In the genomic region with DNA sequence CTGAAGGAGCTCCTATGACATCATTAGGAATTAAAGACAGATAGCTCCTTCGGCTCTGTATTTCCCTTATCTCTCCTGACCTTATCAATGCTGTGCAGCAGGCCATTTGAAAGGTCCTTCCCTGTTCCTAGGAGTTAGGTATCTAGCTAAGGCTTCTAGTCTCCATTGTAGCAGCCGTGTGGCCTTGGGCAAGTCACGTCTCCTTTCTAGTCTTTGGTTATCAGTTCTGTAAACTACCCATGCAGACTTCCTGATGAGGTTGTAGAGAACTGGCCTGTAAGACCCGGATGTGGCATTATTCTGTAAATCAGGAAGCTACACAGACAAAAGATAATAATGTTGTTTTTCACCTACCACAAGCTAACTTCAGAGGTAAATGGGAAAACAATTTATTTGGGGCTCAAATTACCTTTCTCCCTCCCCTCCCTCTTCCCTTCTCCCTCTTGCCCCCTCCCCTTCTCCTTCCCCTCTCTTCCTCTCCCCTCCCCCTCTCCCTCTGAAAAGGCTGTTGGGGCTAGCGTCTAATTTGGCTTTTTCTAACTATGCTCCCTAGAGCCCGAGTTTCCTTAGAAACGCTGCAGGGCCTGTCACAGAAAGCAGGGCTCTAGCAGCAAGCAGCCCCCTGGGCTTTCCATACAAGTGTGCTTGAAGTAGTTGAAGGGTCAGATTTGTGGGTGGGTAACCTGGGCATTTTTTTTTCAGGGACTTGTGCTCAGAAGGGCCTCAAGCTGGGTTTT, we compare ENCODE assay signal across 9 mouse cellular contexts. TPM values are rescaled to one million over a fixed set of nuclear protein-coding genes. Genes with fewer than 3 reads are reported as not detected.
DNase-seq lines count a peak whose midpoint lies in the region; TF ChIP-seq lines count a peak whose summit lies in the region.
"Had no signal": no experiment of that assay in that cellular context is flagged by ENCODE, and none has a peak within 500 bp of the region (broad histone marks: within the 10 kb centered on the region; RNA-seq: fewer than 3 reads in every experiment).

No protein-coding gene starts in this region.

- no peak for TF ChIP-seq CTCF in kidney, adult 2 months (conservative IDR thresholded peaks at IDR 0.05; ENCODE audit: insufficient read depth, insufficient read length, low read depth, low read length)

- peaks cover 3 to 9% of the 10 kb centered on the region in 2 experiments; a peak in 2 of 4 replicates for H3K4me1 ChIP-seq in ES-E14 (ENCODE audit: control insufficient read depth in 2 of 2, insufficient read depth in 2 of 2, low read length in 2 of 2, poor library complexity in 1 of 2)
- H3K4me1 ChIP-seq in forebrain, embryonic 10.5 days: peaks cover 33% of the 10 kb centered on the region
- no peaks in the 10 kb centered on the region for H3K4me1 ChIP-seq in kidney, adult 2 months (ENCODE audit: control insufficient read depth, insufficient read depth, low read length)

- no peaks in the 10 kb centered on the region for H3K36me3 ChIP-seq in ES-E14 (ENCODE audit: control insufficient read depth, insufficient read depth, low read length, poor library complexity, severe bottlenecking)
- H3K36me3 ChIP-seq in forebrain, embryonic 10.5 days (replicated peaks): no peaks in the 10 kb centered on the region
- no peaks in the 10 kb centered on the region for H3K36me3 ChIP-seq in macrophage (ENCODE audit: inconsistent target)
- H3K36me3 ChIP-seq in kidney, adult 2 months (ENCODE audit: control insufficient read depth, insufficient read depth, low read length): no peaks in the 10 kb centered on the region

- H3K27me3 ChIP-seq in forebrain, embryonic 10.5 days (ENCODE audit: poor library complexity, severe bottlenecking): peaks cover 14% of the 10 kb centered on the region
- no peaks in the 10 kb centered on the region for H3K27me3 ChIP-seq in kidney, adult 2 months (replicated peaks; ENCODE audit: control insufficient read depth, insufficient read depth, low read length)

- DNase-seq in CD4-positive helper T cell, adult 2 months (ENCODE audit: low read depth, low spot score): peak; percentile 67
- DNase-seq in ES-E14 (ENCODE audit: low read depth, low spot score): no peak
- DNase-seq in forebrain, embryonic 10.5 days (ENCODE audit: extremely low spot score, low spot score): no peak
- DNase-seq in kidney, adult 2 months: no peak
- DNase-seq in kidney, postnatal 25 days: no peak
- no peak for DNase-seq in urinary bladder, adult 18-20 months (ENCODE audit: low spot score in 2 of 2)
- DNase-seq in right cerebral cortex, adult 2 months (ENCODE audit: low spot score in 2 of 2): no peak
- DNase-seq: cerebellum, adult 2 months had no signal

- H3K4me3 ChIP-seq in ES-E14 (ENCODE audit: insufficient read depth in 1 of 2, low read depth in 1 of 2, low read length in 2 of 2, poor library complexity in 1 of 2, severe bottlenecking in 1 of 2) (no peak overlapping the region), macrophage (ENCODE audit: inconsistent target) (no peak overlapping the region; the same call in 1 of the 2 replicates)
- H3K4me3 ChIP-seq in forebrain, embryonic 10.5 days: no peak overlapping the region
- no peak overlapping the region for H3K4me3 ChIP-seq in kidney, adult 2 months (ENCODE audit: insufficient read depth, low read depth, low read length)

- no peak for TF ChIP-seq POLR2A in kidney, adult 2 months (IDR thresholded peaks at IDR 0.05; ENCODE audit: low read depth, low read length)

- no peaks in the 10 kb centered on the region for H3K79me2 ChIP-seq in macrophage (ENCODE audit: inconsistent target)

- no peaks in the 10 kb centered on the region for H3K9me3 ChIP-seq in ES-E14 (ENCODE audit: control insufficient read depth, insufficient read depth, low read depth, low read length)
- H3K9me3 ChIP-seq in forebrain, embryonic 10.5 days: no peaks in the 10 kb centered on the region

- in situ Hi-C loops in ES-E14 (cut with MboI; ENCODE audit: low sequenced_read_pairs in 2 of 2, unreplicated experiment in 2 of 2): no loop called here

- H3K9ac ChIP-seq in ES-E14 (ENCODE audit: insufficient read depth, low read depth, low read length, poor library complexity, severe bottlenecking): no peak overlapping the region

- H3K27ac ChIP-seq in ES-E14 (ENCODE audit: insufficient read depth, low read depth, low read length, poor library complexity, severe bottlenecking) (peak overlapping the region; percentile 19; the same call in 1 of the 2 replicates), macrophage (peak overlapping the region; percentile 65)
- H3K27ac ChIP-seq in forebrain, embryonic 10.5 days: peak overlapping the region; percentile 72
- no peak overlapping the region for H3K27ac ChIP-seq in kidney, adult 2 months (ENCODE audit: insufficient read depth, low read depth, low read length)

- 46% methylated on average over 7 of the region's 7 CpGs for WGBS in forebrain, embryonic 10.5 days
- WGBS in macrophage (ENCODE audit: missing documents): 35% methylated on average over 6 of the region's 7 CpGs
- WGBS in kidney, adult 2 months: 51% methylated on average over 7 of the region's 7 CpGs

TF ChIP-seq in ES-E14, 5 proteins besides CTCF, POLR2A, EP300 and RAD21:
- no peak for TF ChIP-seq CHD2 (IDR thresholded peaks at IDR 0.05; ENCODE audit: low read depth, low read length)
- no peak for TF ChIP-seq MAFK (IDR thresholded peaks at IDR 0.05; ENCODE audit: insufficient read depth, low read depth, low read length)
- no peak for TF ChIP-seq ZC3H11A (IDR thresholded peaks at IDR 0.05; ENCODE audit: borderline replicate concordance, low read depth, low read length)
- no peak for TF ChIP-seq ZNF384 (IDR thresholded peaks at IDR 0.05; ENCODE audit: low read depth, low read length)
- TF ChIP-seq HCFC1 (IDR thresholded peaks at IDR 0.05; ENCODE audit: borderline replicate concordance, insufficient read depth, low read length): no peak

RNA-seq across cellular contexts. Expression of a gene that starts 7.5 kb away (rescaled TPM):
- 0.54 TPM in 1 of 2 replicates, not detected in the other for total RNA-seq in ES-E14 (2012; rRNA removed)
- polyA plus RNA-seq in forebrain, embryonic 10.5 days (2016; fragmentation: Nextera tagmentation; extraction: Ambion mirVana): 1.0 and 1.4 TPM in 2 replicates
- 10 to 100 TPM in 22 of 26 experiments, 1 to 10 TPM in 4; 4.5 to 48.2 (median 19.8) TPM for total RNA-seq in macrophage (2018; cell fraction: chromatin; rRNA removed)
- 100 to 1,000 TPM in 6 of 26 experiments, 10 to 100 TPM in 20; 46.5 to 111 (median 85.9) TPM for total RNA-seq in macrophage (2018; cell fraction: cytosol; rRNA removed)
- 10 to 100 TPM; 15.3 to 90.7 (median 47.5) TPM for total RNA-seq in macrophage (2018; cell fraction: nucleus; rRNA removed)
- polyA plus RNA-seq in macrophage (2018): 69.0 to 81.4 TPM (median 69.1 TPM) in 3 replicates
- 1.5 and 6.8 TPM in 2 replicates for polyA plus RNA-seq in kidney, adult 2 months (2012; rRNA removed)

RNA-seq across cellular contexts. Expression of a gene that starts 30.2 kb away (rescaled TPM):
- 0.58 and 1.6 TPM in 2 replicates for total RNA-seq in ES-E14 (2012; rRNA removed)
- polyA plus RNA-seq in forebrain, embryonic 10.5 days (2016; fragmentation: Nextera tagmentation; extraction: Ambion mirVana): 0.66 and 0.74 TPM in 2 replicates
- total RNA-seq in macrophage (2018; cell fraction: chromatin; rRNA removed): 1 to 10 TPM in 1 of 26 experiments, not detected in 25; 1.0 TPM
- total RNA-seq in macrophage (2018; cell fraction: cytosol; rRNA removed): under 1 TPM in 1 of 26 experiments, not detected in 25; 0.04 TPM
- not detected for total RNA-seq in macrophage (2018; cell fraction: nucleus; rRNA removed)
- not detected in 3 replicates for polyA plus RNA-seq in macrophage (2018)
- 25.8 and 32.5 TPM in 2 replicates for polyA plus RNA-seq in kidney, adult 2 months (2012; rRNA removed)

Comparison
In these comparisons a context has a peak if more than half of its experiments do, and no peak if none do; other contexts are left out.
1. RNA of a gene that starts 30.2 kb away (polyA plus RNA-seq): 25.8 to 32.5 TPM in kidney, adult 2 months; 0.66 to 0.74 TPM in forebrain, embryonic 10.5 days and not detected in macrophage; every median in the first group is over 10 times any median in the second.